Mouse (Mus musculus): ENCODE measurements at regions not wholly inside any gene's neighbourhood (a gene's known extent, or its start where the extent isn't known, plus 50 kb on each side); places are given as distances from the start of the nearest gene placed in this dataset.
A peak's percentile ranks its signal among the peaks of the same experiment; 100 is the strongest.

DNA sequence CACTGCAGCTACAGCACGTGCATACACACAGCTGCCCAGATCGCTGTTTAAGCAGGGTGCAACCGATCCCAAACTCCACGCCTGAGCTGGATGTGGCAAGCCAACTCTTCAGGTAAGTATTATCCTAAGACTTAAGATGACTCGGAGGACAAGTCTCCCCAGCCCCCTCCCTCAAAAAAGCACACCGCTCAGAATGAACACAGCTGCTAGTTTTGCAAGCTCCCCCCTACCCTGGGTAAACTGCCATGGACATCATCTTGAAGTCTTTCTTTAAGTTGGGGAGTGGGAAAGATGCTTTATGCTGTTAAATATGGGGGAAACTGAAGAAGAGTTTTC is 448.1 kb downstream of the Cd83 start:
- Histone ChIP-seq H3K4me1 (peaks cover 55% of the 10 kb centered on the region), H3K27ac (peak overlapping the region; percentile 61), H3K9me3 (replicated peaks) (no peaks in the 10 kb centered on the region), H3K4me3 (no peak overlapping the region), H3K36me3 (no peaks in the 10 kb centered on the region), H3K27me3 (ENCODE audit: low read depth, poor library complexity, severe bottlenecking) (no peaks in the 10 kb centered on the region)
- DNase-seq (ENCODE audit: low spot score) = no peak
- WGBS = 74% methylated on average over 6 of the region's 6 CpGs

- Histone ChIP-seq H3K27me3 (ENCODE audit: low read depth, poor library complexity, severe bottlenecking) (no peaks in the 10 kb centered on the region), H3K27ac (no peak overlapping the region), H3K36me3 (no peaks in the 10 kb centered on the region), H3K4me3 (no peak overlapping the region), H3K9me3 (replicated peaks) (no peaks in the 10 kb centered on the region), H3K4me1 (peaks cover 42% of the 10 kb centered on the region)
- 83% methylated on average over 6 of the region's 6 CpGs for WGBS
- no peak for DNase-seq (ENCODE audit: low spot score)
Observed at GRCm38 (mm10) chr13:44234241-44234640, 449.7 kb downstream of the Cd83 start.

DNA sequence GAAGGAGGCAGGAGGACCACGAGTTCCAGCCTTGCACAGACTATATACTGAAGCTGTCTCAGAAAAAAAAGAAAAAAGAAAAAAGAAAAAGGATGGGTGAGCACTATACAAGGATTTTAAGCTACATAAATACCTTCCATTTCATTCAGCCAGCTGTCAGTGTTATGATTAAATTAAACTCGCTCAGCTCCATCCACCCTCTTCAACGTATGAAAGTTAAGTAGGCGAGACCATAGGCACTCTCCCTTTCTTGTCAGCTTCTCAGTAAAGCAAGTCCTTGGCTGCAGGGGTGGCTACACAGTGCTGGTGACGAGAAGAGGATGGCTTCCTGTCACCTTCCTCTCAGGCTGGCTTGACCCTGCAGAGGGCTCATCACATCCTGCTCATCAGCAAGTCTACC is 450.7 kb downstream of the Cd83 start:
- DNase-seq (ENCODE audit: low spot score) = no peak
- Histone ChIP-seq H3K36me3 (no peaks in the 10 kb centered on the region), H3K27me3 (ENCODE audit: low read depth, poor library complexity, severe bottlenecking) (no peaks in the 10 kb centered on the region), H3K4me3 (no peak overlapping the region), H3K4me1 (peaks cover 34% of the 10 kb centered on the region), H3K27ac (no peak overlapping the region), H3K9me3 (replicated peaks) (no peaks in the 10 kb centered on the region)
- 82% methylated on average over 5 of the region's 5 CpGs for WGBS

DNA sequence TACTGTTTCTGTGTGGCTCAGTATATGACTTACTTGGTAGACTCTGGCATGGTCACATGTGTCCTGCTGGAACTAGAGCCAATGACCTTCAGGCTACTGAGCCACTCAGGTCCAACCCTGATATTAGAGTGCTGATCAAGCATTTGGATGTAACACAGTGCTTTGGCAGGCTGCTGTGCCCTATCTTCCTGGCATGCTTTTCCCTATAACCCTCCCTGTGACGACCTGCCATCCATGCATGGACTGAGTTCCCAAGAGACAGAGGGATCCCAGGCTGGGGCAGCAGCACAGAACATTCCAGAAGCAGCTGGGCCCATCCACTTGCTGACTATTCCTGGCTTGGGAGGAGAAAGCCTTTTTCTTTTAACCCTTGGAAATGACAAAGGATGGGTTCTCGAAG is 451.4 kb downstream of the Cd83 start:
- no peaks in the 10 kb centered on the region for H3K27me3 ChIP-seq (ENCODE audit: low read depth, poor library complexity, severe bottlenecking)
- H3K9me3 ChIP-seq (replicated peaks) = no peaks in the 10 kb centered on the region
- H3K27ac ChIP-seq = no peak overlapping the region
- peaks cover 29% of the 10 kb centered on the region for H3K4me1 ChIP-seq
- 90% methylated on average over 2 of the region's 2 CpGs for WGBS
- H3K4me3 ChIP-seq = no peak overlapping the region
- no peak for DNase-seq (ENCODE audit: low spot score)
- no peaks in the 10 kb centered on the region for H3K36me3 ChIP-seq

DNA sequence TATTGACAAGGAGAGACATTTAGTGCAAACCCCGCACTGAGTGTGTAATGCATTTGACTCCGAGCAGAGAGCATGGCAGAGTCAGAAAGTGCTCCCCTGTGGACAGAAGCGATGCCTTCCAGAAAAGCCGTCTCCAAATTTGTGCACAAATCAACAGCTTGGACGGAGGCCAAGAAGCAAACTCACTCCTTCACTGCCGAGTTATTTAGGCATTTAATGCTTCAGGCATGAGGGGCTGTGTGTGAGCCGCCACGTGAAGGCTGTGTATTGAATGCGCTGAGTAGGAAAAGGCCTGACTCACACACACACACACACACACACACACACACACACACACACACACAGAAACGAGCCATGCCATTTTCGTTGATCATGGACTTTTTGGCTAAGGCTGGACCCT is 453.7 kb downstream of the Cd83 start:
- Histone ChIP-seq H3K36me3 (no peaks in the 10 kb centered on the region), H3K27ac (no peak overlapping the region), H3K4me1 (peaks cover 5% of the 10 kb centered on the region; the same call in 1 of the 2 replicates), H3K9me3 (replicated peaks) (no peaks in the 10 kb centered on the region), H3K27me3 (ENCODE audit: low read depth, poor library complexity, severe bottlenecking) (no peaks in the 10 kb centered on the region), H3K4me3 (no peak overlapping the region)
- WGBS = 89% methylated on average over 11 of the region's 11 CpGs
- no peak for DNase-seq (ENCODE audit: low spot score)

- Histone ChIP-seq H3K4me3 (no peak overlapping the region), H3K4me1 (peaks cover 6% of the 10 kb centered on the region), H3K9me3 (replicated peaks) (no peaks in the 10 kb centered on the region), H3K27me3 (ENCODE audit: low read depth, poor library complexity, severe bottlenecking) (no peaks in the 10 kb centered on the region), H3K36me3 (no peaks in the 10 kb centered on the region), H3K27ac (no peak overlapping the region)
- 96% methylated on average over 6 of the region's 6 CpGs for WGBS
- DNase-seq (ENCODE audit: low spot score) = no peak
Observed at GRCm38 (mm10) chr13:44243211-44243610, 458.6 kb downstream of the Cd83 start.

GRCm38 (mm10) chr13:44246714-44247251 is 462.2 kb downstream of the Cd83 start:
- no peak for DNase-seq (ENCODE audit: low spot score)
- Histone ChIP-seq H3K9me3 (replicated peaks) (no peaks in the 10 kb centered on the region), H3K27ac (0 out of 2 replicates have a peak overlapping the region, but pooled peaks have one; percentile 32), H3K27me3 (ENCODE audit: low read depth, poor library complexity, severe bottlenecking) (no peaks in the 10 kb centered on the region), H3K36me3 (no peaks in the 10 kb centered on the region), H3K4me3 (no peak overlapping the region), H3K4me1 (peaks cover 22% of the 10 kb centered on the region)
- WGBS = 89% methylated on average over 7 of the region's 7 CpGs

GRCm38 (mm10) chr13:44247861-44248260 is 463.3 kb downstream of the Cd83 start:
- no peaks in the 10 kb centered on the region for H3K27me3 ChIP-seq (ENCODE audit: low read depth, poor library complexity, severe bottlenecking)
- H3K4me1 ChIP-seq = peaks cover 29% of the 10 kb centered on the region
- 73% methylated on average over 11 of the region's 11 CpGs for WGBS
- H3K9me3 ChIP-seq (replicated peaks) = no peaks in the 10 kb centered on the region
- H3K36me3 ChIP-seq = no peaks in the 10 kb centered on the region
- no peak for DNase-seq (ENCODE audit: low spot score)
- 0 out of 2 replicates have a peak overlapping the region, but pooled peaks have one; percentile 10 for H3K27ac ChIP-seq
- no peak overlapping the region for H3K4me3 ChIP-seq

DNA sequence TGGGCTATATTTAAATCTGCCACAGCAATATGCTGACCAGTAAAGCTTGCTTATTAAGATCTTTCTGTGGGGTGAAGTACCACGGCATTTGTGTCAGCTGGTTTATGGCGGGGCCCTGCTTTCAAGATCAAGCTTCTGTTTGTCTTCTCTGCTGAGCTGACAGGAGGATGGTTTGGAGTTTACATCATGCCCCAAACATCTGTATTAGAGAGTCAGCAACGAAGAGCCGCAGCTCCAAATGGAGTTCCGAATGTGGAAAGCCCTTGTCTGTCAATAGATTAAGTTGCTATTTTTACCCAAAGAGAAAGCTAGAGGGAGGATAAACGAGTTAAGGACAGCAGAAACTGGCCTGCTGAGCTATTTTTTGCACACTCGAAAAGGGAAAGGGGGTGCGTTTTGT is 463.8 kb downstream of the Cd83 start:
- H3K27ac ChIP-seq = 0 out of 2 replicates have a peak overlapping the region, but pooled peaks have one; percentile 10
- no peak overlapping the region for H3K4me3 ChIP-seq
- H3K9me3 ChIP-seq (replicated peaks) = no peaks in the 10 kb centered on the region
- peaks cover 31% of the 10 kb centered on the region for H3K4me1 ChIP-seq
- 47% methylated on average over 8 of the region's 8 CpGs for WGBS
- H3K27me3 ChIP-seq (ENCODE audit: low read depth, poor library complexity, severe bottlenecking) = no peaks in the 10 kb centered on the region
- no peak for DNase-seq (ENCODE audit: low spot score)
- H3K36me3 ChIP-seq = no peaks in the 10 kb centered on the region

DNA sequence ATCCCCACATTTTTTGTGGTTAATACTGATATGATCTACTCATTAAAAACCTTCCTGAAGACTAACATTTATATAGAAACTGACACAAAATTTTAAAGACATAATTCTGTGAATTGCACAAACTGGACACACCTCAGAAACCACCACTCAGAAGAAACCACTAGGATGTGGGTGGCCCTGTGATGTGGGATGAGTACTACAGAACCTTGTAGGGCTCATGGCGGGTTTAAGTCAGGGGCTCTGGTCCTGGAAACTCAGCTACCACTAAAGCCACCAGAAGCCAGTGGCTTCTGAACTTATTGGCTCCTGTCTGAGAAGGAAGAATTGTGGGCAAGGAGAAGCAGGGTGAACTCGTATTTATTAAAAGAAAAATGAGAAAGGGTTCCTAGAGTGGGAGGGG is 464.5 kb downstream of the Cd83 start:
- no peaks in the 10 kb centered on the region for H3K9me3 ChIP-seq (replicated peaks)
- no peaks in the 10 kb centered on the region for H3K36me3 ChIP-seq
- H3K4me3 ChIP-seq = no peak overlapping the region
- DNase-seq (ENCODE audit: low spot score) = no peak
- H3K4me1 ChIP-seq = peaks cover 36% of the 10 kb centered on the region
- H3K27me3 ChIP-seq (ENCODE audit: low read depth, poor library complexity, severe bottlenecking) = no peaks in the 10 kb centered on the region
- 83% methylated on average over 2 of the region's 2 CpGs for WGBS
- H3K27ac ChIP-seq = no peak overlapping the region

DNA sequence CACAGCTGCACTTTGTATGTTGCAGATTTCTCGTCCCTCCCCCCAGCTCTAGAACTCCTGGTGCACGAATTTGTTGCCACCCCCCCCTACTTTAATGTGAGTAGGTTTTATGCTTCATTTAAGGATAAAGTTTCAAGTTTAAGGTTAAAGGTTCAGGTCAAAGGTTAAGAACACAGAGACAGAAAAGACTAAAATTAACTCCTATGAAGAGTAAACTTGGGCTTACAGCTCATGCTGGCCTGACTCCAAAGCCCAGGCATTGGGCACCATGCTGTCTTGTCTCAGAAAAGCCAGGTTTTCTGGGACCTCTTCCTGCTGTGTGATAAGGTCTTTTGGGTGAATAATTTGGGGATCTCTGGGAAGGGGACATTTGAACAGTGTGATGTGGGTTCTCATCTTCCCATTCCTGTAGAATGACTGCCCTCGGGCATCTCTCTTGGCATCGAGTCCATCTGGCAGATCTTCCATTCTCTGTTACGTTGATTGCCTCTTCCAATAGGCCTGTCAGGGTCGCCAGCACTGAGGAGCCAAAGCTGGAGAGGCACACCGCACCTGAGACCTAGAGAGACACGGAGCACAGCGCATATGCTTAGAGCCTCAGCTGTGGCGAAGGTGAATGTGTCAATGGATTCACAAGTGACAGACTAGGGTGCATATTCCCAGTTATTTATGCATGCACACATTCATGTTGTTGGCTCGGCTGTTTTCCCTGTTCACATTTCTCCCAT is 466.1 kb downstream of the Cd83 start:
- DNase-seq (ENCODE audit: low spot score) = no peak
- Histone ChIP-seq H3K27ac (no peak overlapping the region), H3K4me1 (peaks cover 36% of the 10 kb centered on the region), H3K4me3 (no peak overlapping the region), H3K9me3 (replicated peaks) (no peaks in the 10 kb centered on the region), H3K27me3 (ENCODE audit: low read depth, poor library complexity, severe bottlenecking) (no peaks in the 10 kb centered on the region), H3K36me3 (no peaks in the 10 kb centered on the region)
- WGBS = 84% methylated on average over 11 of the region's 11 CpGs

GRCm38 (mm10) chr13:44251503-44251902 is 466.9 kb downstream of the Cd83 start:
- 92% methylated on average over 1 of the region's 1 CpGs for WGBS
- Histone ChIP-seq H3K27ac (no peak overlapping the region), H3K4me3 (no peak overlapping the region), H3K27me3 (ENCODE audit: low read depth, poor library complexity, severe bottlenecking) (no peaks in the 10 kb centered on the region), H3K4me1 (peaks cover 36% of the 10 kb centered on the region), H3K36me3 (no peaks in the 10 kb centered on the region), H3K9me3 (replicated peaks) (no peaks in the 10 kb centered on the region)
- no peak for DNase-seq (ENCODE audit: low spot score)

- Histone ChIP-seq H3K27me3 (ENCODE audit: low read depth, poor library complexity, severe bottlenecking) (no peaks in the 10 kb centered on the region), H3K36me3 (no peaks in the 10 kb centered on the region), H3K4me1 (peaks cover 36% of the 10 kb centered on the region), H3K4me3 (no peak overlapping the region), H3K9me3 (replicated peaks) (no peaks in the 10 kb centered on the region), H3K27ac (no peak overlapping the region; the same call in 1 of the 2 replicates)
- no peak for DNase-seq (ENCODE audit: low spot score)
- 80% methylated on average over 3 of the region's 3 CpGs for WGBS
Observed at GRCm38 (mm10) chr13:44252496-44252895, 467.9 kb downstream of the Cd83 start.

DNA sequence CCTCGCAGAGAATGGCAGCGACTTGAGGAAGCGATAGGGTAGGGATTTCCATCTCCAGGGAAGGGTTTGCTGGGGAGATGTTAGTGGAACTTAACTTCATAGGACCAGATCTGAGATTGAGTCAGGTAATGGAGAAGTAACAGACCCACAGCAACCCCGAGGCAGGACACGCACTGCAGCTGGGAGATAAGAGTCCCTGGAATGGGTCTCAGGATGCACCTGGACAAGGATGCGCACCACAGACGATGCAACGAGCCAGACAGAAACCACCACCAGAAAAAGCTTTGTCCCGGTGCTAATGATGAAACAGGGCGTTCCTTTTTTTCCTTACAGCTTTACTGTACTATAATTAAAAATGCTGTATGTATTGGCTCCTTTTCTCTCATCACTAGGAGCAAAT is 470.9 kb upstream of the Jarid2 start:
- Histone ChIP-seq H3K27ac (no peak overlapping the region), H3K4me1 (peaks cover 36% of the 10 kb centered on the region), H3K4me3 (no peak overlapping the region), H3K36me3 (no peaks in the 10 kb centered on the region), H3K9me3 (replicated peaks) (no peaks in the 10 kb centered on the region), H3K27me3 (ENCODE audit: low read depth, poor library complexity, severe bottlenecking) (no peaks in the 10 kb centered on the region)
- WGBS = 89% methylated on average over 10 of the region's 10 CpGs
- DNase-seq (ENCODE audit: low spot score) = no peak
